Mouse (Mus musculus) testis, adult 2 months (tissue): ENCODE measurements at regions not wholly inside any gene's neighbourhood (a gene's known extent, or its start where the extent isn't known, plus 50 kb on each side); places are given as distances from the start of the nearest gene placed in this dataset.

Experiments used
- CTCF ChIP-seq: fragments of 200-500 bp; IDR thresholded peaks from 2 replicates; pipeline ENCODE4 v1.5.1; 2012; ENCODE audit warnings: low read depth, mild to moderate bottlenecking, inconsistent platforms, low read length, moderate library complexity; ENCODE audit not compliant: control insufficient read depth, insufficient read depth, insufficient replicate concordance
- POLR2A ChIP-seq: fragments of 200-500 bp; IDR thresholded peaks from 2 replicates; pipeline ENCODE4 v1.6.1; 2012; ENCODE audit warnings: low read depth, mild to moderate bottlenecking, inconsistent platforms, low read length, moderate library complexity; ENCODE audit not compliant: control insufficient read depth

GRCm38 (mm10) chr1:186379938-186380847, 263.1 kb upstream of the Lyplal1 start:
- TF ChIP-seq CTCF (no peak), POLR2A (no peak)
